Mouse (Mus musculus) liver, embryonic 14.5 days (tissue): Measurements from ENCODE around the gene Hcrtr1. TPM values are rescaled to one million over a fixed set of nuclear protein-coding genes. Genes with fewer than 3 reads are reported as not detected.

Source experiments
- ATAC-seq: fragments of 200-750 bp; cut with Nextera tagmentation; 2 replicates; pipeline ENCODE4 v1.8.0; 2017; ENCODE audit warnings: moderate number of reproducible peaks, mild to moderate bottlenecking, moderate library complexity; ENCODE audit not compliant: insufficient read depth
- DNase-seq, 3 experiments: peaks; one replicate each; pipeline ENCODE4 v3.0.0-alpha.2; 2012 to 2013; ENCODE audit warnings: low read depth in 3 of 3, low spot score in 3 of 3
- H3K27ac ChIP-seq: fragments of 300-500 bp; sonication (generic); 2 replicates; pipeline ENCODE4 v1.5.1; 2014; ENCODE audit warnings: moderate library complexity, mild to moderate bottlenecking, control low read depth, inconsistent platforms
- H3K27me3 ChIP-seq: fragments of 300-500 bp; sonication (generic); 2 replicates; pipeline ENCODE4 v1.6.1; 2014; ENCODE audit warnings: mild to moderate bottlenecking, low read length, moderate library complexity; ENCODE audit not compliant: control insufficient read depth, insufficient read depth
- H3K36me3 ChIP-seq: fragments of 300-500 bp; sonication (generic); replicated peaks from 2 replicates; pipeline ENCODE4 v1.6.1; 2014; ENCODE audit warnings: low read depth; ENCODE audit not compliant: control insufficient read depth, insufficient read depth
- H3K4me1 ChIP-seq, 2 experiments: fragments of 200-500 bp in 1 of 2; fragments of 300-500 bp in 1 of 2; sonication (generic) in 1 of 2; replicated peaks; 2 replicates each; pipeline ENCODE4 v1.6.1; 2012 to 2014; ENCODE audit warnings: antibody characterized with exemption in 1 of 2, inconsistent platforms in 1 of 2, low read length in 1 of 2; ENCODE audit not compliant: control insufficient read depth in 2 of 2, insufficient read depth in 2 of 2
- H3K4me2 ChIP-seq: fragments of 300-500 bp; sonication (generic); 2 replicates; pipeline ENCODE4 v1.6.1; 2014; ENCODE audit warnings: low read depth, mild to moderate bottlenecking, control low read depth, moderate library complexity
- H3K4me3 ChIP-seq, 2 experiments: fragments of 200-500 bp in 1 of 2; fragments of 300-500 bp in 1 of 2; sonication (generic) in 1 of 2; 2 replicates each; pipeline ENCODE4 v1.5.1; 2012 to 2014; ENCODE audit warnings: low read depth in 2 of 2, low read length in 2 of 2, mild to moderate bottlenecking in 2 of 2, control low read depth in 1 of 2, inconsistent platforms in 1 of 2, moderate library complexity in 1 of 2; ENCODE audit not compliant: insufficient read depth in 1 of 2
- H3K9ac ChIP-seq: fragments of 300-500 bp; sonication (generic); replicated peaks from 2 replicates; pipeline ENCODE4 v1.6.1; 2014; ENCODE audit warnings: mild to moderate bottlenecking, control low read depth, moderate library complexity
- H3K9me3 ChIP-seq: fragments of 300-500 bp; sonication (generic); 2 replicates; pipeline ENCODE4 v1.6.1; 2016; ENCODE audit warnings: low read length, mixed read lengths; ENCODE audit not compliant: control insufficient read depth
- CTCF ChIP-seq: IDR thresholded peaks from 2 replicates; pipeline ENCODE4 v1.5.1; 2016; ENCODE audit warnings: antibody characterized with exemption, low read depth, control low read depth
- EP300 ChIP-seq: IDR thresholded peaks from 2 replicates; pipeline ENCODE4 v1.6.1; 2016; ENCODE audit warnings: antibody characterized with exemption, low read depth
- WGBS: fragments of 180-500 bp; shearing (Covaris S2); extraction: QIAGEN DNeasy Blood & Tissue Kit; methylation state at CpG from one replicate; pipeline ENCODE4 v1.1.7; 2014; ENCODE audit not compliant: insufficient replicate concordance; 5-methylcytosine and 5-hydroxymethylcytosine counted together
- polyA plus RNA-seq, 2 experiments: library from polyadenylated mRNA; depleted of rRNA in 1 of 2; stranded (reverse) in 1 of 2; unstranded in 1 of 2; fragments of >200 nt; fragmentation: Nextera tagmentation in 1 of 2; extraction: Ambion mirVana in 1 of 2; gene quantifications; 2 replicates each; pipeline versions ENCODE4 v1.2.1 to v1.2.3; 2012 to 2014

The Hcrtr1 gene
- polyA plus RNA-seq, 2 experiments = not detected

DNA sequence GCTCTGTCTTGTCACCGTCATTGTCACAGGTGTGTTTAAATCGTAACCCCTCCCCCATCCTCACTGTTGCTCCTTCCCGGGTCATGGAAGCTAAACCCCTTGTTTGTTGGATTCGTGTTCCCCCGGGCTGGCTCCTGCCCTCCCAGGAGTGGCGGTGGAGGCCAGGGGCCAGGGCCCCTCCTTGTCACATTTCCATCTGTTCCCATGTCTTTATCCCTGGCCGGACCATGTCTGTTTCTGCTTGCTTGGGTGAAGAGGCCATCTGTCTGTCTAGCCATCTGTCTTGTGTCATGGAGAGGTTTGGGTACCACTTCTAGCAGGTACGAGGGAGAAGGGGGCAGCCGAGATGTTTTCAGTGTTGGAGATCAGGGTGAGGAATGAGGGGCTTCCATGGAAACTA lies 56.9 kb downstream of the Hcrtr1 start:
- ATAC-seq = no peak
- WGBS = 47% methylated on average over 9 of the region's 9 CpGs
- no peaks in the 10 kb centered on the region for H3K27me3 ChIP-seq
- H3K36me3 ChIP-seq = no peaks in the 10 kb centered on the region
- no peaks in the 10 kb centered on the region for H3K9me3 ChIP-seq
- no peak overlapping the region for H3K27ac ChIP-seq
- no peak overlapping the region for H3K9ac ChIP-seq
- H3K4me3 ChIP-seq = no peak overlapping the region
- TF ChIP-seq EP300 = no peak
- no peak for TF ChIP-seq CTCF
- H3K4me1 ChIP-seq = no peaks in the 10 kb centered on the region
- no peak overlapping the region for H3K4me2 ChIP-seq
- no peak for DNase-seq

DNA sequence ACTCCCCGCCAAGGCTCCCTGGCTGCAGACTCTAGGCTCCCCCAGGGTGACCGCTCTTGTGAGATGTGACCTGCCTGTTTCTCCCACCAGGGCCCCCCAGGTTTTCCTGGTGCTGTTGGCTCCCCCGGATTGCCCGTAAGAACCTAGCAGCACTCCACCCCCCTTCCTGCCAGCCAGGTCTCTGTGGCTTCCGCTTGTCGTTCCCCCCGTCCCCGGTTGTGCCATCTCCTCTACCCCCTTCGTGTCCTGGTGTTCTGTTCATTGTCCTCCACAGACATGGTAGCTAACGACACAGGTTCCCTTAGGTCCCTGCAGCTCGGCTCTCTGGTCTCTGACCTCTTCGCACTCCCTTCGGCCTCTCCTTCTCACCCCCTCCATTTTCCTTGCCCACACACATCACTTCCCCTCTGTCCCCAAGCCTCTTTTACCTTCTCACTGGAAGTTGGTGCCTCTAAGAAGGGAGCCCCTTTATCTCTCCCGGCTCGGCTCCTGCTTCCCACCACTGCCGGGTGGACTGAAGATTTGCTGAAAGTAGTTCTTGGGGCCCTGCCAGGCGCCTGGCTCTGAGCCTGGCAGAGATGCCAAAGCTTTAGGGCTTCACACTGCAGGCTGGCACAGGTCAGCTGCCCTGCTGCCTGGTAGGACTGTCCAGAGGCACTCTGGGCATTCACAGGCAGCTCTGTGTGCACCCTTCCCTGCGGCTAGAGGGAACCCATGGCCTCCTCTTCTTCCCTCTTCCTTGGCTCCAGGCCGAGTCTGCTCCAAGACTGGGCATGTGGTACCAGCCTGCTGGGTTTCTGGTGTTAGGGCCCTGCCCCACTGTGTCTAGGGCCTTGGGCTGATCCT lies 57.6 kb downstream of the Hcrtr1 start:
- H3K27ac ChIP-seq = no peak overlapping the region
- H3K9ac ChIP-seq = no peak overlapping the region
- ATAC-seq (no peak), DNase-seq (no peak)
- no peak overlapping the region for H3K4me3 ChIP-seq
- H3K27me3 ChIP-seq = no peaks in the 10 kb centered on the region
- H3K4me2 ChIP-seq = no peak overlapping the region
- 64% methylated on average over 19 of the region's 19 CpGs for WGBS
- no peaks in the 10 kb centered on the region for H3K4me1 ChIP-seq
- no peaks in the 10 kb centered on the region for H3K9me3 ChIP-seq
- H3K36me3 ChIP-seq = no peaks in the 10 kb centered on the region
- TF ChIP-seq EP300 (no peak), CTCF (no peak)

Other genes starting within 250 kb of the Hcrtr1 start
- 0.03 TPM in 1 of 2 replicates, not detected in the other for gene Spocd1, start 210.1 kb downstream of the Hcrtr1 start, polyA plus RNA-seq (2012; rRNA removed)
- gene Spocd1, start 210.1 kb downstream of the Hcrtr1 start, polyA plus RNA-seq (2014; fragmentation: Nextera tagmentation; extraction: Ambion mirVana) = 0.11 TPM in 1 of 2 replicates, not detected in the other
- 0.22 and 0.24 TPM in 2 replicates for gene Adgrb2, start 154.5 kb downstream of the Hcrtr1 start, polyA plus RNA-seq (2012; rRNA removed)
- gene Adgrb2, start 154.5 kb downstream of the Hcrtr1 start, polyA plus RNA-seq (2014; fragmentation: Nextera tagmentation; extraction: Ambion mirVana) = 0.15 TPM in 1 of 2 replicates, not detected in the other
- gene Col16a1, start 91.5 kb downstream of the Hcrtr1 start, polyA plus RNA-seq (2012; rRNA removed) = 2.0 and 3.0 TPM in 2 replicates
- 1.5 and 2.3 TPM in 2 replicates for gene Col16a1, start 91.5 kb downstream of the Hcrtr1 start, polyA plus RNA-seq (2014; fragmentation: Nextera tagmentation; extraction: Ambion mirVana)
- 24.9 and 31.4 TPM in 2 replicates for gene Pef1, start 36.8 kb downstream of the Hcrtr1 start, polyA plus RNA-seq (2012; rRNA removed)
- gene Pef1, start 36.8 kb downstream of the Hcrtr1 start, polyA plus RNA-seq (2014; fragmentation: Nextera tagmentation; extraction: Ambion mirVana) = 38.9 and 41.3 TPM in 2 replicates
- 24.4 and 27.0 TPM in 2 replicates for gene Tinagl1, start 35.8 kb upstream of the Hcrtr1 start, polyA plus RNA-seq (2012; rRNA removed)
- gene Tinagl1, start 35.8 kb upstream of the Hcrtr1 start, polyA plus RNA-seq (2014; fragmentation: Nextera tagmentation; extraction: Ambion mirVana) = 18.2 and 20.7 TPM in 2 replicates
- 0.01 TPM in 1 of 2 replicates, not detected in the other for gene Gm853, start 83.0 kb upstream of the Hcrtr1 start, polyA plus RNA-seq (2012; rRNA removed)
- not detected in 2 replicates for gene Gm853, start 83.0 kb upstream of the Hcrtr1 start, polyA plus RNA-seq (2014; fragmentation: Nextera tagmentation; extraction: Ambion mirVana)
- gene Serinc2, start 139.8 kb upstream of the Hcrtr1 start, polyA plus RNA-seq (2012; rRNA removed) = 0.45 and 0.48 TPM in 2 replicates
- 0.23 and 0.30 TPM in 2 replicates for gene Serinc2, start 139.8 kb upstream of the Hcrtr1 start, polyA plus RNA-seq (2014; fragmentation: Nextera tagmentation; extraction: Ambion mirVana)
- 0.15 and 0.61 TPM in 2 replicates for gene Fabp3, start 169.2 kb upstream of the Hcrtr1 start, polyA plus RNA-seq (2012; rRNA removed)
- gene Fabp3, start 169.2 kb upstream of the Hcrtr1 start, polyA plus RNA-seq (2014; fragmentation: Nextera tagmentation; extraction: Ambion mirVana) = 0.22 and 0.29 TPM in 2 replicates
- gene Gm10570, start 169.3 kb upstream of the Hcrtr1 start, polyA plus RNA-seq (2012; rRNA removed) = 0.08 TPM in 1 of 2 replicates, not detected in the other
- not detected in 2 replicates for gene Gm10570, start 169.3 kb upstream of the Hcrtr1 start, polyA plus RNA-seq (2014; fragmentation: Nextera tagmentation; extraction: Ambion mirVana)
- 10.8 and 17.1 TPM in 2 replicates for gene Zcchc17, start 220.6 kb upstream of the Hcrtr1 start, polyA plus RNA-seq (2012; rRNA removed)
- gene Zcchc17, start 220.6 kb upstream of the Hcrtr1 start, polyA plus RNA-seq (2014; fragmentation: Nextera tagmentation; extraction: Ambion mirVana) = 44.9 and 49.7 TPM in 2 replicates
- gene Snrnp40, start 220.8 kb upstream of the Hcrtr1 start, polyA plus RNA-seq (2012; rRNA removed) = 39.8 and 50.3 TPM in 2 replicates
- 74.6 and 77.2 TPM in 2 replicates for gene Snrnp40, start 220.8 kb upstream of the Hcrtr1 start, polyA plus RNA-seq (2014; fragmentation: Nextera tagmentation; extraction: Ambion mirVana)